Mouse (Mus musculus): Measurements from ENCODE around the gene Rtl6.

GRCm38 (mm10) chr15:84557189-84557921 lies at the start of gene Rtl6:
- TF ChIP-seq POLR2A (IDR thresholded peaks at IDR 0.05; ENCODE audit: borderline replicate concordance, extremely low read depth, low read depth, low read length) (no peak), CTCF (IDR thresholded peaks at IDR 0.05; ENCODE audit: insufficient read depth, low read length) (no peak)

All from lung, adult 2 months (tissue).